Mouse (Mus musculus) left cerebral cortex, adult 9 months (tissue): ENCODE data around the gene Sprr2f.

Experiments used
- DNase-seq, 2 experiments: peaks; one replicate each; pipeline ENCODE4 v3.0.0; 2022; ENCODE audit warnings: low spot score in 2 of 2

The Sprr2f gene

GRCm38 (mm10) chr3:92364887-92365286 is at the start of gene Sprr2f:
Gene Sprr2f, plus strand, starts transcription at chr3:92365187.
- no peak for DNase-seq

- no peak for DNase-seq
These were observed 48.7 kb upstream of the Sprr2f start, which contains the start of gene Sprr2b for GRCm38 (mm10) chr3:92316320-92316719. Gene Sprr2b, plus strand, starts transcription at chr3:92316620.

GRCm38 (mm10) chr3:92317384-92317783 is 47.6 kb upstream of the Sprr2f start:
- DNase-seq = no peak

GRCm38 (mm10) chr3:92336278-92336677 is 28.7 kb upstream of the Sprr2f start:
- no peak for DNase-seq

GRCm38 (mm10) chr3:92338840-92339239 is 26.1 kb upstream of the Sprr2f start, which contains the start of gene Sprr2d:
Gene Sprr2d, plus strand, starts transcription at chr3:92339140.
- DNase-seq = no peak

GRCm38 (mm10) chr3:92351843-92352242 is 13.1 kb upstream of the Sprr2f start, which contains the start of gene Sprr2e:
Gene Sprr2e, plus strand, starts transcription at chr3:92352143.
- DNase-seq = no peak

GRCm38 (mm10) chr3:92361619-92362018 is 3.4 kb upstream of the Sprr2f start:
- DNase-seq = no peak

- no peak for DNase-seq
These were observed 8.6 kb downstream of the Sprr2f start for GRCm38 (mm10) chr3:92373613-92374012.

- DNase-seq = no peak
These were observed 20.4 kb downstream of the Sprr2f start, which contains the start of gene Sprr2h for GRCm38 (mm10) chr3:92385385-92385784. Gene Sprr2h, plus strand, starts transcription at chr3:92385685.

- no peak for DNase-seq
These were observed 29.3 kb downstream of the Sprr2f start for GRCm38 (mm10) chr3:92394301-92394700.

GRCm38 (mm10) chr3:92407691-92408090 is 42.7 kb downstream of the Sprr2f start, which contains the start of gene Sprr2i:
Gene Sprr2i, plus strand, starts transcription at chr3:92407991.
- no peak for DNase-seq
